Mouse (Mus musculus) gastrocnemius, postnatal 4 days (tissue): ENCODE results near the gene Tmem136. TPM values are rescaled to one million over a fixed set of nuclear protein-coding genes. Genes with fewer than 3 reads are reported as not detected.

Source experiments
- DNase-seq, 2 experiments: peaks; one replicate each; pipeline ENCODE4 v3.0.0; 2021 to 2022; ENCODE audit warnings: low spot score in 2 of 2, mixed read lengths in 2 of 2
- total RNA-seq, 2 experiments: library from RNA; stranded (reverse); gene quantifications; 2 replicates each; pipeline ENCODE4 v1.2.3; 2021

Tmem136 gene
- total RNA-seq, 2 experiments from 2014 or later, result 1.8 to 1.9 TPM

DNA sequence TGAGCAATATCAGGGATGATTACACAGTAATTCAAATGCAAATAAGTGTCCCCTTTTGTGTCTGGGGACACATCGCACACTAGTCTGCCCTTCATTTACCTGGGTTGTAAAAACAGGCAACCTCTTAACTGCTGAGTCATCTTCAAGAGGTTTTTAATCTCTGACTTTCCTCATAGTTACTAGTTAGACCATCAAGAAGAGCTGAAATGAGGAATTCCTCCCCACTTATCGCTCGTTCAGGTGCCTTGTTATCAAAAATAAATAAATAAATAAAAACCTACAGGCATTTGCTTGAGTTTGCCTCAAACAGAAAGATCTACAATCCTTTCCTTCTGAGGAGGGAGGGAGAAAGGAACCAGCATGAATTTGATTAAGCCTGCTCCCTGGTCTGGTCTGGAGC, 7.6 kb downstream of the Tmem136 start:
- no peak for DNase-seq

DNA sequence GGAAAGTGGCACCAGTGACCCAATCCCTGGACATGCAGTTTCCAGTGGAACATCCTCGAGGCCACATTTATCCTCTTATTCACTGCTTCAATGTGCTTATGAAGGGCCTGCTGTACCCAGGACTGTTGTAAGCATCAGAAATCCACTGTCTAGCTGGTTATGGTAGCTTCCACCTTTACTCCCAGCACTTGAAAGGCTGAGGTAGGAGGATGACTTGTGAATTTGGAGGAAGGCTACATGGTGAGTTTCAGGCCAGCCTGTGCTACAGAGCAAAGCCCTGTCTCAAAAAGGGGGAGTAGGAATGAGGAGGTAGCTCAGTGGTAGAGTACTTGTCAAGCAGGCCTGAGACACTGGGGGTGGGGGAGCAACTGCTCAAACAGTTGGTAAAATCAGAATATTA, 8.3 kb downstream of the Tmem136 start:
- no peak for DNase-seq

DNA sequence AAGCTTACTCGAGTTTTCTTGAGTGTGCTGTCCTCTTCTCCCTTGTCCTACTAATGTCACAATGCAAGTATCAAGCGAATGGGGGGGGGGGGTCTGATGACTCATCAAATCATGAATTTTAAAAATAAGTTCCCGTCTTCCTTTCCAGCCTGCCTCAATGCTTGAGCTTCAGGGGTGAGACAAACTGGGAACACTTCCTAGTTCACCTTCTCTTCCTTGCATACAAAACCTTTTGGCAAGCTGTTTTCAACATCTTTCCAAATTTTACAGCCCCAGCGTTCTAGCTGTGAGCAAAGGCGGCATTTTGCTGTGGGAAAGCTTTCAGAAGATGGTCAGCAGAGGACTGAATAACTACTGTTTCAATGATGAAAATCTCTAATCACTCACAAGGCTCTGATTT, 8.8 kb downstream of the Tmem136 start:
- DNase-seq, result no peak

DNA sequence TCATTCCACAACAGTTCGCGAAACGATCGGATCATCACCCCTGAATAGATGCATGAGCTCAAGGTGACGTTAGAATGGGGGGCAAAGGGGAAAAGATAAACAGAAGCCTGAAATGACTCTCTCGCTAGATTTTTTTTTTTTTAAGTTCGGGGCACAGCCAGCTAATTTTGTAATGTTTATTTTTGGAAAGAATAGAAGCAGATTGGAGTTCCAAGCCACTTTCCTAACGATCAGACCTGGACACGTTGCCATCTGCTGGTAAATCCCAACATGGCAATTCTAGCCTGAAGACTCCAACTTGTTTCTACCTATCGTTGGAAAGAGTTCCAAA, 9.2 kb downstream of the Tmem136 start, which contains the start of gene Arhgef12:
TSS of gene Arhgef12 (minus strand) at position 53 of the 331 bp plus-strand sequence.
- peak in 1 of 2 experiments; percentile 35 for DNase-seq

DNA sequence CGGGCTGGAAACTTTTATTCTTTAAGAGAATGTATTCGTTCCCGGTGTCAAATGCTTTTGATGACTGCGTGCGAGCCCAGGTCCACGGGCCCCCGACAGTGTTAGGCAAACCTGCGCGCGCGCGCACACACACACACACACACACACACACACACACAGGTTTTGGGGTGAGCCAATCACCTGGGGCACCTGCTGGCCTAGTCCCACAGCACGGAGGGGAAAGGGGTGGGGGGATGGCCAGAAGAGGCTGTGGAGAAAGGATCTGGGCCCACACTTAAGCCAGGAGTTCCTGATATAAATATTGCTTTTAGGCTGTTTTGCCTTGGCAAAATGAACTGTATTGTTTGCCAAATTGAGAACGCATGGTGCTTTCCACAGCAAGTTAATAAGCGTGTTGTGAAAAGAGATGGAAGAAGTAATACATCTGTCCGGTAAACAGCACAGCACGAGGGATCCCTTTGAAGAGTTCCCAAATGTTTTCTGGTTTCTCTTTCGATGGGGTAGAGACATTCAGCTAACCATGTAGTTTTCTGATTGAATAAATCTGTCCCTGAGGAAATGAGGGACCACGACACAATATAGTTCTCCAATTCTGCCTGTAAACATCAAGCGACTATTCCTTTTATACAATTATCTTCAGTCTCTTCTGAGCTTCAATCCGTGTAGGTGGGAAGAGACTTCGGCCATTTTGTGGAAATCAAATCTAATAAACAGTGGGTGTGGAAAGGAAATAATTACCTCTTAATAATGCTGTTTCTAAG, 9.8 kb downstream of the Tmem136 start:
- DNase-seq, result peak in 1 of 2 experiments; percentile 33

DNA sequence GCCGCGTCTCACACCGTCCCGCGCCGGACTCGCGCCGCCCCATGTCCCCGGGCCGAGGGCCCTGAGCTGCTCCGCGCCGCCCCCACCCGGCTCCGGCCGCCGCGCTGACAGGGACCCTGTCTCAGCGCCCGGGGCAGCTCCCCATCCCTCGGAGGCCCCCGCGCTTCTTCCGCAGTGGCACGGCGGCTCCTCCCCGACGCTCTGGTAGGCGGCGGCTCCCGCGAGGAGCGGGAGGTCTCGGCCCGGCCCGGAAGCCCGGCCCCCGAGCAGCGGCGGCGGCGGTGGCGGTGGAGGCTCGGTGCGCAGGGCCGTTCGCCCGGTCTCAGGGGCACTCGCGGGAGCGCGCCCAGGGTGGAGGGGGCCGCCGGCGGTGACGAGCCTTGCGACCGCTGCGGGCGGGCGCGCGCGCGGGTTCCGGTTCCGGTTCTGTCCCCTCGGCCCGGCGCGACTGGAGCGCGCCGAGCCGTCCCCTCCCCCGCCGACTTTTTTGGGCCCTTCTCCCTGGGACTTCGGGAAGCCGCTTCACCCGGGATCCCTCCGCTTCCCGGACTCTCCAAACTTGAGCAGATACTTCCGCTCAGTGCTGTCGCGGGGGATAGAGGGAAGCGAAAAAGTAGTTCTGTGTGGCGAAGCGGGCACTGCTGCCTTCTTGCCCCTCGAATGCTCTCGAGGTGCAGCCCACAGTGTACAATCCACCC, 10.6 kb downstream of the Tmem136 start:
- DNase-seq, result peak; percentile 89 to 96

DNA sequence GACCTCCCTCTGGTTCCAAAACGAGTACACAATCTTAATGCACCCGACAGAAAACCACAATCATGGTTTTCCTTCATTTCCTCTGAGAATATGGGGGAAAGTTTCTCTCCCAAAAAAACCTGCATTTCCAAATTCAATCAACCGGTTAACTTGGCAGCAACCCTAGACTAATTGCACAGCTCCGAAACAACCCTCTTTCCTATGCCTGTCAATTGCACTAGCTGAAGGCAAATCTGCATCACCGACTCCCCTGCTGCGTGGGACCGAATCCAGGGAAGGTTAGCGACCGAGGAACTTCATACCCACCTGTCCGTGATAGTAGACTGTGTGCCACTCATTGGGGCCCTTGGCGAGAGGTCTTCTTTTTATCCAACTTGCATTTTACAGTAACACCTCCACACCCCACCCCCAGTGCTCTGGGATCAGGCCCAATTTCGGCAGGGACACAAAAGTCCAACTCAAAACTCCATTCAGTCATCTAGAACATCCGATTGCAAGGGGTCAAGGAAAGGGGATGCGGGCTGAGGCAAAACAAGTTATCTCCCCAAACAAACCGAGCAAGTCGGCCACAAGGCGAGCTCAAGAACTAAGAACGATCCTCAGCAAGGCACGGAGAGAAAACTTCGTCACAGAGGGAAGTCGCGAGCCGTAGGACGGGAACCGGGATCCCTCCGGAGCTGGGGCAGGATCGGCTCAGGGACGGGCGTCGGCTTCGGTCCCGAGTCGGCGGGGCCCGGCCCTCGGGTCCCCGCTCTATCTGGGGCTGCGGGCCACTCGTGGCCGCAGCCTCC, 11.3 kb downstream of the Tmem136 start:
- no peak for DNase-seq

DNA sequence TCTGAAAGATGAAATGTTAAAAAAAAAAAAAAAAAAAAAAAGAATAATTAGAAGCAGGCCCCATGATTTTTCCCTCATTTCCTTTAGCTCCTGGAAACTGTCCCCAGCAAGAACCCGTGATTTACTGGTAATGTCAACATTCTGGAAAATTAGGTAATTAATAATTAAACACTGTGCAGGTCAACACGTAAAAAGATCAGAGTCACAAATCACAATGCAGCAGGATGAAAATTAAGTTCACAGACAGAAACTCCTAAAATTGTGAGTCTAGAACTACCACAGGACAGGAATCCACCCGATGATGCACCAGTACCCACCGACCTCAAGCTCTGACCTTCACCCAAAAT, 11.9 kb downstream of the Tmem136 start:
- no peak for DNase-seq

DNA sequence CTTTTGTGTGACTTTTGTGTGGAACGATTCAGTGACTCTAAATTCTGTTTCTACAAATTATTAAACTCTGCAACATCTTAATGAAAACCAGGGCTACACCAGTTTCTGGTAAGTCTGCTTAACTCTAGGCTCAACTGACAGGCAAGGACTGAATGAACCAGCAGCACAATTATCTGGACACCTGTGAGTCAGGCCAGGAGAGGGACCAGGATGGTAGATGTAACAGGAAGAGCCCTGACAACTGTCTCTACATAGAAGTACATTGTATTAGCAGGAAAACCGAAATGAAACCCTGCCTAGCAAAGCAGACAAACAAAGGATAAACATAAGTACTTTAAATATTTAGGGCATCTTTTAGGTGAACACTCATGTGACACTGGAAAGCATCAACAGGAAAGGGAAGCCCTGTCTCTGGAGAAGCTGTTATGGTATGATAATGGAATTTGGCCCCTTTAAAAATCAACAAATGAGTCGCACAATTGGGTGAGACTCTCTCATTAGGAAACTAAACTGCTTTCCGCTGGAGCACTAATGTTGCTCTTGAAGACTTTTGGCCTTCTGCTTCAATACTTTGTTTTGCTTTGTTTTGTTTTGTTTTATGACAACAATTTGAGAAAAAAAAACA, 12.6 kb downstream of the Tmem136 start:
- no peak for DNase-seq

DNA sequence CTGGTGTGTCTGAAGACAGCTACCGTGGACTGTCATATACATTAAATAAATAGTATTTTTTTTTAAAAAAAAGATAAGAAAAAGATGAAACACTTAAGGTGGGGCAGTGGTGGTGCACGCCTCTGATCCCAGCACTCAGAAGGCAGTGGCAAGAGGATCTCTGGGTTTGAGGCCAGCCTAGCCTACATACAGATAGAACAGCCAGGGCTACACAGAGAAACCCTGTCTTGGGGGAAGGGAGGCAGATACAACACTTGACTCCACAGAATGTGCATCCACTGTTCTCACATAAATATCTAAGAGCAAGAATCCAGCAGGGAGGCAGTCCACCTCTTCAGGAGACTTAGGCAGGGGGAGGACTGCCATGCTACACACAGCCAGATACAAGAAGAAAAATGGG, 13.4 kb downstream of the Tmem136 start:
- DNase-seq, result no peak

DNA sequence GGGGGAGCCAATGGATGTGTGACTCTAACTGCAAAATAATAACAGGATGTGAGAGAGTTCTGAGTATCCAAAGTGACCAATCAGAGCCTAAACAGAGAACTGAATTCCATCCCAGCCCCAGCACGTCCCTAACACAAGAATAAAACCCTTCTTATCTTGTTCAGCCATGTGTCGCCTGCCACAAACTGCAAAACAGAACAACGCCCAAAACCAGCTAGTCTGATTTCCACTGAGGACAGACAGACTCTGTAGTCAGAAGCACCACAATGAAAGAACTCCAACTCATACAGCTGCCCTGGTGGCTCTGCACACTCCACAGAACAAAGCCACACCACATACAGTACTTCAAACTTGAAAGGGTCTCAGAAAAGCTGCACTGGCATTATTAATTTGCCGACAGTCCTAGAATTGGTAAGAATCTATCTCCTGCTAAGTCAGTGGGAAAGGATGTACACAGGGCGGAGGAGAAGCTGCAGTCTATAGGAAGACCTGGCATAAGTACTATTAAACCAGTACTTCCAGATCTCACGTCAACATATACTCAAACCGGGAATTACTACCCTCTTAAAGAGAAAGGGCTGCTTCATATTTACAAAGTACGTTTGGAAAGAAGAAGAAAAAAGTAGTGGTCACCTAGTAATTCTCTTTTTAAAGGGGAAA, 14.3 kb downstream of the Tmem136 start:
- no peak for DNase-seq

DNA sequence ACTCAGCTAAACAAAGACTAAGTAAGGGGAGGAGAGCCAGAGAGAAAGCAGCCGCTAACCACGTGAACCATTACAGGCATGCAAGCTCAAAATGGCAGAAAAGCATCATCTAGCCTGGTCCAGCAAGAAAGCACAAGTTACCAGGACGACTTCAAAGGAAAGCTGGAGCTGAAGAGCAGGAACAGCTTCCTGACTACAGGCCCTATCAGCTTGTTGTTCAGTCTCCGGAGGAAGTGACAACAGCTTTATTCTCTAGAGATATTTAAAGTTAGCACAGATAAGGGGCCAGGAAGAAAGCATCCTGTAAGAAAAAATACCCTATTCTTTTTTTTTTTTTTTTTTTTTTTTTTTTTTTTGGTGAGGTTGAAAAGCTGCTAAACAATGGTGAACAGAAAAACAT, 17.4 kb downstream of the Tmem136 start:
- DNase-seq, result no peak

DNA sequence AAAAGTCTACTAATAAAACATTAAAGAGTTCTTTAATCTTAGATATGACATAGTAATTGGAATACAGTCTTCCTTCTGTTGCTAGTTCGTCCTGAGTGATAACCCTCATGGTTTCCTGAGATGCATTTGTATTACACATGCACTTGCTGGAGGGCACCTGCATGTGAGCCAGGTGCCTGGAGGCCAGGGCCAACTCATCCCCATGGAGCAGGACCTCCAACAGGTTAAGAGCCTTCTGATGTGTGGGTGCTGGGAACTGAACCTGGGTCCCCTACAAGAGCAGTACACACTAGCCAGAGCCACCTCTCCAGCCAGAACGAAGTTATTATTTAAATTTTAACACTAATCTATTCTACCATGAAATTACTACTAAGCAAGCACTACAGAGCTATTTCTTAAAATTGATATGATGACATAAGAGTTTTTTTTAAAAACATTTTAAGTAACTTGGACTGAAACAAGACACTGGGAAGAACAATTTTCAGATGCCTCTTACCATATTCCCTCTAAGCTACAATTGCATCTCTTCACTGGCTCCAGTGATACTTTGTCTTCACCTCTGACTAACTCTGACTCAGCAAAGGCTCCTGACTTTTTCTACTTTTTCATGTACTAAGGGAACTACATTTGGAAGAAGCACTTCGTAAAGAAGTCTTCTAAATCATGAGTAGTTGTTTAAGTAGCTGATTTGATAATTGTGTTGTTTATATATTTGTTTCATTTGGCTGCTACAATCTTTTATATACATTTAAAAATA, 18.4 kb downstream of the Tmem136 start:
- no peak for DNase-seq

DNA sequence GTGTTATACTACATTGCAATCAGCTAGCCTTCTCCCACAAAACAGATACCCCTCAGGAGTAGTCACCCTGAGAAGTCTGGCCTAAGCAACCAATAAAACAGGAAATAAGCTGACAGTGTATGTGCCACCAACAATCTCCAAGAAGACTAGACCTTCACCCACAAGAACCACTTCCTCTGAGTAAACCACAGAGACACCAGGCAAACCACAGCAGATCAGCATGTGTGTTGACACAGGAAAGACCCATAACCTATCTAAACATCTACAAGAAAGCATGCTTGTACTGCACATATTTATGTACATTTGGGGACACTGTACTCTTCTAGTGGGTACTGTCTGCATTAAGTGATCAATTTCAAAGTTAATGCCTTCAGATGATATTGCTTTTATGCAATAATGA, 20.0 kb downstream of the Tmem136 start:
- DNase-seq, result no peak

DNA sequence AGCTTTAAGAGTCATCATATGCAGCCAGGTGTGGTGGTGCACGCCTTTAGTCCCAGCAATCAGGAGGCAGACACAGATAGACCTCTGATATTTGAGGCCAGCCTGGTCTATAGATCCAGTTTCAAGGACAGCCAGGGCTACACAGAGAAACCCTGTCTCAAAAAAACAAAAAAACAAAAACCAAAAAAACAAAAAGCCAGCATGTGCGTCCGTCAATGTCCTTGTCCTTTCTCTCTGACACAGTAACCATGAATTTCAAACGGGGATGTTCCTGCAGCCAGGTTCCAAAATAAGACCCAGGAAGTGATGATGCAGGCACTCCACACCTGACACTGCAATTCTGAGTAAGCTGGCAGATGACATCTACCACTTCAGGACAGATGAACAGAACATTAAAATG, 21.5 kb downstream of the Tmem136 start:
- DNase-seq, result no peak

DNA sequence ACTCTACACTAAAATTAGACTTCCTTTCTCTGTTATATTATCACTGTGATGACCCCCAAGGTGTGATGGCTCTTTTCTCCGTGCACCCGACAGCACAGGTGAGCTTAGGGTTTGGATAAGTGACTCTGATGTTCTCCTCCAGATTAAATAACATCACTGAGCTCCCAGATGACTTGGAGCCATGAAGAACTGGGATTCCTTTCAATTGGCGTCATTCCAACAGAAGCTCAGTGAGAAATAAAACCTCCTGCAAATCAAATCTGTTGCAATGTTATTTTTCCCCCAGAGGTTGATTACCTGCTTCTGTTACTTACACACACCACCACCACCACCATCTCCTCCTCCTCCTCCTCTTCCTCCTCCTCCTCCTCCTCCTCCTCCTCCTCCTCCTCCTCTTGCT, 22.6 kb downstream of the Tmem136 start:
- no peak for DNase-seq

DNA sequence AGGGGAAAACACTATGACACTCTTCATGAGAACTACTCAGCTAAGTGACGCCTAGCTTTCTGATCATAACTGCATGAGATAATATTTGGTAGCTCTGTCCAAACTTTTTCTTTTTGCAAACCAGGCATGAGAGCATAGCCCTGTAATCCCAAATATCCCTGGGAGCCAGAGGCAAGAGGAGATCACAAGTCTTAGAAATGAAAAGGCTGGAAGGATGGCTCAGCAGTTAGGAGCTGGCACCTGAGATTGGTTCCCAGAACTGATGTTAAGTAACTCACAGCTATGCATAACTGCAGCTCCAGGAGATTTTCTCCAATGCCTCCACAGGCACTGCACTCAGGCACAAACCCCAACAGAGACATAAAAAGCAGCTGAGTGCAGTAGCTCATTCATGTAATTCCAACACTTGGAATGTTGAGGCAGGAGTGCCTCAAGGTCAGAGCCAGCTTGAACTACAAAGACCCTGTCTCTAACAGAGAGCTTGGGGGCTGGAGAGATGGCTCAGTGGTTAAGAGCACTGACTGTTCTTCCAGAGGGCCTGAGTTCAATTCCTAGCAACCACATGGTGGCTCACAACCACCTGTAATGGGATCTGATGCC, 30.6 kb downstream of the Tmem136 start:
- DNase-seq, result no peak

DNA sequence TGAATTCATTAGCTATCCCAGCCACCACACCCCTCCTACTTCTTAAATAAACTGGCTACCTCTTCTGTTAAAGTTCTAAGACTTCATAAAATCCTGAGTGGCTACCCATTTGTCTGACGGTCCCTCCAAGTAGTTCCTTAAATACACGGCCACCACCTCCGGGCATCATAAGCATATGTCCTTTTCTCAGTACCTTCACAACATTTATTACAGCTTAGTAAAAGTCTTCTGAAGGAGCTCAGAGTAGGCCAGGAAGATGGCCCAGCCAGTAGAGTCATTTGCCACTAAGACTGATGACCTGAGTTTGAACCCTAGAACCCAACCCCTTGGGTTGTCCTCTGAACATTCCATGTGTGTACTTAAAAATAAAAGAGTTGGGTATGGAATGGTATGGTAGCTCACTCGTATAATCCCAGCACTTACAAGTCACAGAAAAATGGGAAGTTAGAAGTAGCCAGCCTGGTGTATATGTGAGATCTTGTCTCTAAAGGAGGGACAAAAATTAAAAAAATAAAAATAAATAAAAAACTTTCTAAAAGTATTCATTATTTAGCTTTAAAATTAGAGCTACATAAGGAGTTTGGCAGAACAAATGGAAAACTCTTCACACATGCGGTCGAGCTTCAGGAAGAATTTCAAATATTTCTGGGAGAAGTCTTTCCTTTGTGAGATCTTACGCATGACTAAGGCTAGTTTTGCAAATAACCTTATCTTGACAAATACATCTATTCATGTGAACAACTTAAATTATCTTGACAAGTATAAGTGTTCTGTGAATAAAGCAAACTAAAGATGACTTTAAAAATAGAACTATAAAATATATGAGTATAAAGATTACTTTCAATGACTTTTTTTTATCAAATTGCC, 31.6 kb downstream of the Tmem136 start:
- no peak for DNase-seq

DNA sequence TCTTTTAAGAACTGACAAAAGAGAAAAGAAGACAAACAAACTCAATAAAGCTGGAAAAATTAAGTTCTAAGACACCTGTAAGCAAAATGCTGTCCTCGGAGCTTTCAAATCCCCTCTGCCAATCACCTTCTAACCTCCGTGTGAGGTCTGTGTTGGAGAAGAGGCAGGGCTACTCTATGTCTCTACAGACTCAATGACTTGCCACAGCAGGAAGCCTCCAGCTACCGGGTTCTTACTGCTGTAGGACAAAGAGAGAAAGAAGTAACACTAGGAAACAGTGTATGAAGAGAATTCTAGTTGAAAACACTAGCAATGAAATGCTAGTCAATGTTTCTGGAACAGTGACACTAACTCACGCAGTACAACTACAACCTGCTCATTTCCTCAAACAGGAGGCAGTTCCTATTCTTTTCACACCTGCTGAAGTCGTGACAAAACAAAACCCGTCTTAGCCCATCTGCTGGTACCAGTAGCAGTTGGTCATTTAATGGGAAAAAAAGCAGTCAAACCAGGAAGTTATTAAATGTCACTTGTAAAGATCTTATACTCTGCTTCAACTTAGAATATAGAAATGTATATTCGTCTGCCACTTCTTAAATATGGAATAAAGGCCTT, 32.8 kb downstream of the Tmem136 start:
- no peak for DNase-seq
